Mouse (Mus musculus) layer of hippocampus, postnatal 10 days (tissue): ENCODE data around the gene Kctd14. TPM values are rescaled to one million over a fixed set of nuclear protein-coding genes. Genes with fewer than 3 reads are reported as not detected.

Experiments
- DNase-seq, 2 experiments: peaks; one replicate each; pipeline ENCODE4 v3.0.0; 2021; ENCODE audit warnings: low spot score in 2 of 2
- total RNA-seq, 2 experiments: library from RNA; stranded (reverse); gene quantifications; 2 replicates each; pipeline ENCODE4 v1.2.3; 2021

Kctd14 gene
- total RNA-seq, 2 experiments from 2014 or later: 2.1 to 3.1 TPM

GRCm38 (mm10) chr7:97434517-97434916 lies 16.6 kb upstream of the Kctd14 start:
- DNase-seq: no peak

GRCm38 (mm10) chr7:97438986-97439385 lies 12.1 kb upstream of the Kctd14 start:
- DNase-seq: no peak

- peak; percentile 96 to 97 for DNase-seq
These were observed 4.8 kb upstream of the Kctd14 start for GRCm38 (mm10) chr7:97446171-97446925.

- peak; percentile 37 to 44 for DNase-seq
These were observed 4.0 kb upstream of the Kctd14 start for GRCm38 (mm10) chr7:97447050-97447531.

GRCm38 (mm10) chr7:97452196-97452595 lies 1.1 kb downstream of the Kctd14 start:
- no peak for DNase-seq

- peak in 1 of 2 experiments; percentile 13 for DNase-seq
These were observed 2.2 kb downstream of the Kctd14 start for GRCm38 (mm10) chr7:97453141-97453921.

GRCm38 (mm10) chr7:97454795-97455194 lies 3.7 kb downstream of the Kctd14 start:
- no peak for DNase-seq

GRCm38 (mm10) chr7:97455577-97455976 lies 4.5 kb downstream of the Kctd14 start:
- no peak for DNase-seq

- peak in 1 of 2 experiments; percentile 24 for DNase-seq
These were observed 21.9 kb downstream of the Kctd14 start for GRCm38 (mm10) chr7:97473001-97473400.

GRCm38 (mm10) chr7:97479349-97479748 lies 28.2 kb downstream of the Kctd14 start:
- no peak for DNase-seq

GRCm38 (mm10) chr7:97480290-97480689 lies 29.2 kb downstream of the Kctd14 start:
- no peak for DNase-seq

- peak; percentile 83 to 89 for DNase-seq
These were observed 29.8 kb downstream of the Kctd14 start, which contains the start of gene Ints4 for GRCm38 (mm10) chr7:97480821-97481339. TSS of gene Ints4 (plus strand) at chr7:97480956.

GRCm38 (mm10) chr7:97483378-97483777 lies 32.3 kb downstream of the Kctd14 start:
- DNase-seq: no peak

- no peak for DNase-seq
These were observed 40.0 kb downstream of the Kctd14 start for GRCm38 (mm10) chr7:97491157-97491556.

- no peak for DNase-seq
These were observed 41.3 kb downstream of the Kctd14 start for GRCm38 (mm10) chr7:97492420-97492819.

- DNase-seq: no peak
These were observed 43.9 kb downstream of the Kctd14 start for GRCm38 (mm10) chr7:97495052-97495451.

- DNase-seq: no peak
These were observed 49.6 kb downstream of the Kctd14 start for GRCm38 (mm10) chr7:97500555-97501209.
